Mouse (Mus musculus) bone marrow, adult 2 months (tissue): ENCODE results near the gene Kyat3.

Source experiments
- CTCF ChIP-seq: fragments of 200-500 bp; IDR thresholded peaks from 2 replicates; pipeline ENCODE4 v1.5.1; 2011; ENCODE audit warnings: low read length, control low read depth; ENCODE audit not compliant: control insufficient read depth, insufficient read depth
- POLR2A ChIP-seq: fragments of 200-500 bp; IDR thresholded peaks from 2 replicates; pipeline ENCODE4 v1.6.1; 2011; ENCODE audit warnings: low read depth, mild to moderate bottlenecking, control low read depth, low read length, borderline replicate concordance; ENCODE audit not compliant: control insufficient read depth

DNA sequence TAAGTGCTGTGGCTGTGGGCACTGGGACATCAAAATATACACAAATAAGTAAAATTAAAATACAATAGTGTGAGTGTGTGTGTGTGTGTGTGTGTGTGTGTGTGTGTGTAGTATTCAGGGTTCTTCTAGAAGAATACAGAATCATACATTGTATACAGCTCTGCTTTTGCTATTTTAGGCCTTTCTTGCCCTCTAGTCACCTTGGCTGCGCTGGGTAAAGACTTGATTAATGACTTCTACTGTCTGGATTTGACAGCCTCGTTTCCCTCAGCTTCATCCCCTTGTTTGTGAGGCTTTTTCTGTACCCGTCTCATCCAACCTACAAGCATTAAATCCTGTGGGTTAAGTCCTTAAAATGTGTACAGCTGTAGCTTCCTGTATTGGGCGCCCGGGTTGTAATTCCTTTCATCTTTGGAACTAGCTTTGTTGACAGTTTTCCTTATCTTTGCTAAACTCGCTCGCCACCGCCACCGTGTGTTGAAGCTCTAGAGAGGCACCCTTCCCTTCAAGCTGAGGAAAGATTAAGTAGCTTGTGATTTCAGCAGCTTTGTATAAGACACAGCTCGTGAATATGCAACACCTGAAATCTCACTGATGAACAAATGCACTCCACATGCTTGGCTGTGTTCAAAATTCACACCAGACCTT lies 9.6 kb downstream of the Kyat3 start:
- peak; percentile 47; the same call in 1 of the 2 replicates for TF ChIP-seq CTCF
- no peak for TF ChIP-seq POLR2A
